ENCODE assay signal across 8 mouse cellular contexts in the genomic region with DNA sequence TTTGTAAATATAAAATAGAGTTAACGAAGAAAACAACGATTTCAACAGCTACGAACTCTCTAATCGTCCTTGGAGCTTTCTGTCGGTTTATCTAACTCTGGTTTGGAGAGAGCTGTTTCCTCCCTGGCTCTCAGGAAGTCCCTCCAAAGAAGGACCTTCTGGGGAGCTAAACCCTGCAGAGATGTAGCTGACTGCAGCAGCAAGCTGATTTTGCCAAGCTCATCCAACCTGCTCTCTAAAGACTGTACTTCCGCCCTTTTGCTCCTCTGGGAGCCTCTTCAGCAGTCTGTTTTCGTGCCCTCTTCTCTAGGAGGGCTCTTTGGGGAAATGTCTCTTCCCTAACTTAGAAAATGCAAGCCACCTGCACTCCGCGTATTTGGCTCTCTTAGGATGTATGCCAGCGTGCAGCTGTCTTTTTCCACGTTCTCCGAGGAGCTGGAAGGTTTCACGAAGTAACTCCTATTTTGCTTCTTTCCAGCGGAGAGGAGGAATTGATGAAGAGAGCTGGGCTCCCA.
A peak's percentile ranks its signal among the peaks of the same experiment; 100 is the strongest.
DNase-seq lines count a peak whose midpoint lies in the region; ATAC-seq and TF ChIP-seq lines count a peak whose summit lies in the region.
"Had no signal": no experiment of that assay in that cellular context is flagged by ENCODE, and none has a peak within 500 bp of the region (broad histone marks: within the 10 kb centered on the region; RNA-seq: fewer than 3 reads in every experiment).

No protein-coding gene starts in this region.

- H3K4me1 ChIP-seq in heart, embryonic 14.5 days (ENCODE audit: control insufficient read depth in 2 of 2, insufficient read depth in 2 of 2, low read length in 2 of 2): peaks cover 0 to 4% of the 10 kb centered on the region in 2 experiments; a peak in 1 of 4 replicates
- H3K4me1 ChIP-seq in midbrain, embryonic 13.5 days (replicated peaks): peaks cover 8% of the 10 kb centered on the region; the same call in 1 of the 2 replicates
- peaks cover 3% of the 10 kb centered on the region; the same call in 1 of the 2 replicates for H3K4me1 ChIP-seq in midbrain, embryonic 10.5 days
- peaks cover 4% of the 10 kb centered on the region; the same call in 1 of the 2 replicates for H3K4me1 ChIP-seq in hindbrain, embryonic 12.5 days
- H3K4me1 ChIP-seq in stomach, postnatal 0 days (replicated peaks; ENCODE audit: control insufficient read depth, insufficient read depth): no peaks in the 10 kb centered on the region
- H3K4me1 ChIP-seq: liver, embryonic 15.5 days had no signal

- TF ChIP-seq EP300 in stomach, postnatal 0 days (optimal IDR thresholded peaks at IDR 0.05): no peak

- intact Hi-C loops in heart, postnatal 36 days (cut with DNase I): no loop called here

- H3K9me3 ChIP-seq in heart, embryonic 14.5 days (ENCODE audit: control insufficient read depth, low read length): no peaks in the 10 kb centered on the region
- no peaks in the 10 kb centered on the region for H3K9me3 ChIP-seq in midbrain, embryonic 13.5 days
- H3K9me3 ChIP-seq in midbrain, embryonic 10.5 days (replicated peaks): no peaks in the 10 kb centered on the region
- no peaks in the 10 kb centered on the region for H3K9me3 ChIP-seq in hindbrain, embryonic 12.5 days (replicated peaks)
- H3K9me3 ChIP-seq in stomach, postnatal 0 days (ENCODE audit: control insufficient read depth, low read length): no peaks in the 10 kb centered on the region
- H3K9me3 ChIP-seq: liver, embryonic 15.5 days had no signal

- H3K4me2 ChIP-seq in heart, embryonic 14.5 days (ENCODE audit: low read length): peak overlapping the region; percentile 43
- H3K4me2 ChIP-seq in midbrain, embryonic 13.5 days (replicated peaks): peak overlapping the region; percentile 31; the same call in 1 of the 2 replicates
- H3K4me2 ChIP-seq in hindbrain, embryonic 12.5 days (replicated peaks): peak overlapping the region; percentile 28
- H3K4me2 ChIP-seq in stomach, postnatal 0 days (replicated peaks; ENCODE audit: low read depth): 0 out of 2 replicates have a peak overlapping the region, but pooled peaks have one; percentile 18
- H3K4me2 ChIP-seq: liver, embryonic 15.5 days had no signal

- DNase-seq in heart, postnatal 36 days: no peak
- DNase-seq in midbrain, embryonic 10.5 days (ENCODE audit: low spot score): no peak
- DNase-seq in stomach, postnatal 0 days (ENCODE audit: low spot score): no peak

- TF ChIP-seq CTCF in stomach, postnatal 0 days (IDR thresholded peaks at IDR 0.05; ENCODE audit: low read depth): no peak

- H3K9ac ChIP-seq in heart, embryonic 14.5 days (ENCODE audit: low read length): no peak overlapping the region
- H3K9ac ChIP-seq in midbrain, embryonic 13.5 days (replicated peaks): no peak overlapping the region
- H3K9ac ChIP-seq in hindbrain, embryonic 12.5 days: no peak overlapping the region
- H3K9ac ChIP-seq in stomach, postnatal 0 days (ENCODE audit: low read length): no peak overlapping the region
- H3K9ac ChIP-seq: liver, embryonic 15.5 days had no signal

- H3K36me3 ChIP-seq in heart, embryonic 14.5 days (ENCODE audit: control insufficient read depth, insufficient read depth, low read length): no peaks in the 10 kb centered on the region
- H3K36me3 ChIP-seq in midbrain, embryonic 13.5 days: no peaks in the 10 kb centered on the region
- no peaks in the 10 kb centered on the region for H3K36me3 ChIP-seq in midbrain, embryonic 10.5 days
- no peaks in the 10 kb centered on the region for H3K36me3 ChIP-seq in hindbrain, embryonic 12.5 days
- no peaks in the 10 kb centered on the region for H3K36me3 ChIP-seq in stomach, postnatal 0 days (ENCODE audit: control insufficient read depth, insufficient read depth, low read length)
- H3K36me3 ChIP-seq: liver, embryonic 15.5 days had no signal

- no peak overlapping the region for H3K27ac ChIP-seq in heart, embryonic 14.5 days (replicated peaks in 1 of 2; ENCODE audit: control insufficient read depth in 1 of 2, insufficient read depth in 1 of 2, low read depth in 2 of 2, low read length in 2 of 2)
- H3K27ac ChIP-seq in midbrain, embryonic 13.5 days: no peak overlapping the region
- H3K27ac ChIP-seq in midbrain, embryonic 10.5 days (replicated peaks): no peak overlapping the region
- H3K27ac ChIP-seq in hindbrain, embryonic 12.5 days: no peak overlapping the region
- H3K27ac ChIP-seq in stomach, postnatal 0 days (replicated peaks): no peak overlapping the region
- H3K27ac ChIP-seq: liver, embryonic 15.5 days had no signal

- WGBS in heart, embryonic 14.5 days: 44% methylated on average over 14 of the region's 14 CpGs
- WGBS in midbrain, embryonic 13.5 days: 58% methylated on average over 14 of the region's 14 CpGs
- WGBS in midbrain, embryonic 10.5 days: 56% methylated on average over 14 of the region's 14 CpGs
- WGBS in hindbrain, embryonic 12.5 days: 48% methylated on average over 14 of the region's 14 CpGs
- 56% methylated on average over 14 of the region's 14 CpGs for WGBS in stomach, postnatal 0 days

- no peaks in the 10 kb centered on the region; the same call in 1 of the 2 replicates for H3K27me3 ChIP-seq in heart, embryonic 14.5 days (ENCODE audit: control insufficient read depth, insufficient read depth, low read length)
- H3K27me3 ChIP-seq in midbrain, embryonic 13.5 days: no peaks in the 10 kb centered on the region
- no peaks in the 10 kb centered on the region for H3K27me3 ChIP-seq in midbrain, embryonic 10.5 days (ENCODE audit: low read depth, poor library complexity, severe bottlenecking)
- no peaks in the 10 kb centered on the region for H3K27me3 ChIP-seq in hindbrain, embryonic 12.5 days
- no peaks in the 10 kb centered on the region for H3K27me3 ChIP-seq in stomach, postnatal 0 days (ENCODE audit: control insufficient read depth, insufficient read depth, low read length)
- H3K27me3 ChIP-seq: liver, embryonic 15.5 days had no signal

- no peak for ATAC-seq in heart, embryonic 14.5 days (ENCODE audit: insufficient number of reproducible peaks, insufficient read depth, low FRiP score, low read depth)
- ATAC-seq in midbrain, embryonic 13.5 days: no peak
- no peak for ATAC-seq in hindbrain, embryonic 12.5 days (ENCODE audit: low FRiP score)
- ATAC-seq in stomach, postnatal 0 days (ENCODE audit: low FRiP score, low TSS enrichment): no peak
- no peak for ATAC-seq in megakaryocyte progenitor cell, adult 5-6 weeks (replicated peaks; ENCODE audit: poor library complexity)

- H3K4me3 ChIP-seq in heart, embryonic 14.5 days (ENCODE audit: control insufficient read depth in 1 of 2, insufficient read depth in 1 of 2, low read depth in 1 of 2, low read length in 2 of 2): no peak overlapping the region
- no peak overlapping the region for H3K4me3 ChIP-seq in midbrain, embryonic 13.5 days (replicated peaks)
- H3K4me3 ChIP-seq in midbrain, embryonic 10.5 days: no peak overlapping the region
- no peak overlapping the region for H3K4me3 ChIP-seq in hindbrain, embryonic 12.5 days
- no peak overlapping the region for H3K4me3 ChIP-seq in stomach, postnatal 0 days (ENCODE audit: low read depth, low read length)
- H3K4me3 ChIP-seq: liver, embryonic 15.5 days had no signal
